Mouse (Mus musculus) G1E-ER4 (cell line): ENCODE results near the gene Susd6. TPM values are rescaled to one million over a fixed set of nuclear protein-coding genes. Genes with fewer than 3 reads are reported as not detected.

ENCODE experiments used
- GATA1 ChIP-seq: IDR thresholded peaks from one replicate; pipeline ENCODE4 v1.8.0; 2012; ENCODE audit warnings: low read length, inconsistent platforms
- polyA plus RNA-seq: library from polyadenylated mRNA; stranded (reverse); fragments of >175 nt; gene quantifications from 2 replicates; pipeline ENCODE4 v1.2.3, GENCODE M21; 2012

Susd6 gene
- polyA plus RNA-seq, 1 experiment, result 22.0 TPM

GRCm38 (mm10) chr12:80778188-80778936 lies 11.9 kb upstream of the Susd6 start:
- TF ChIP-seq GATA1, result peak; percentile 97

GRCm38 (mm10) chr12:80779760-80780159 lies 10.6 kb upstream of the Susd6 start:
- TF ChIP-seq GATA1, result no peak

- TF ChIP-seq GATA1, result no peak
Observed at GRCm38 (mm10) chr12:80782190-80782589, 8.1 kb upstream of the Susd6 start.

- no peak for TF ChIP-seq GATA1
Observed at GRCm38 (mm10) chr12:80782892-80783291, 7.4 kb upstream of the Susd6 start.

GRCm38 (mm10) chr12:80783889-80784288 lies 6.4 kb upstream of the Susd6 start:
- TF ChIP-seq GATA1, result no peak

GRCm38 (mm10) chr12:80785005-80785404 lies 5.3 kb upstream of the Susd6 start:
- TF ChIP-seq GATA1, result no peak

- TF ChIP-seq GATA1, result no peak
Observed at GRCm38 (mm10) chr12:80785597-80785996, 4.7 kb upstream of the Susd6 start.

- no peak for TF ChIP-seq GATA1
Observed at GRCm38 (mm10) chr12:80786591-80786990, 3.7 kb upstream of the Susd6 start.

GRCm38 (mm10) chr12:80787604-80788003 lies 2.7 kb upstream of the Susd6 start:
- no peak for TF ChIP-seq GATA1

- TF ChIP-seq GATA1, result no peak
Observed at GRCm38 (mm10) chr12:80788188-80788587, 2.1 kb upstream of the Susd6 start.

GRCm38 (mm10) chr12:80790700-80791570 lies 625 bp downstream of the Susd6 start:
- no peak for TF ChIP-seq GATA1

- no peak for TF ChIP-seq GATA1
Observed at GRCm38 (mm10) chr12:80791571-80792444, 1.5 kb downstream of the Susd6 start.

- no peak for TF ChIP-seq GATA1
Observed at GRCm38 (mm10) chr12:80792867-80793266, 2.6 kb downstream of the Susd6 start.

GRCm38 (mm10) chr12:80793535-80793934 lies 3.2 kb downstream of the Susd6 start:
- TF ChIP-seq GATA1, result no peak

GRCm38 (mm10) chr12:80794522-80794921 lies 4.2 kb downstream of the Susd6 start:
- no peak for TF ChIP-seq GATA1
